Mouse (Mus musculus): ENCODE results near the gene Pafah1b2.

The Pafah1b2 gene

GRCm38 (mm10) chr9:45980611-45981010 is 31.9 kb downstream of the Pafah1b2 start:
- DNase-seq (ENCODE audit: low read depth), result no peak

- no peak for DNase-seq (ENCODE audit: low read depth)
These were observed 32.7 kb downstream of the Pafah1b2 start for GRCm38 (mm10) chr9:45979778-45980177.

- no peak for DNase-seq (ENCODE audit: low read depth)
These were observed 35.6 kb downstream of the Pafah1b2 start for GRCm38 (mm10) chr9:45976884-45977283.

- DNase-seq (ENCODE audit: low read depth), result no peak
These were observed 48.9 kb downstream of the Pafah1b2 start for GRCm38 (mm10) chr9:45963577-45963976.

GRCm38 (mm10) chr9:45961855-45962254 is 50.6 kb downstream of the Pafah1b2 start:
- no peak for DNase-seq (ENCODE audit: low read depth)

- DNase-seq (ENCODE audit: low read depth), result no peak
These were observed 52.8 kb downstream of the Pafah1b2 start for GRCm38 (mm10) chr9:45959661-45960060.

GRCm38 (mm10) chr9:45958851-45959250 is 53.6 kb downstream of the Pafah1b2 start:
- DNase-seq (ENCODE audit: low read depth), result no peak

GRCm38 (mm10) chr9:45958023-45958670 is 54.3 kb downstream of the Pafah1b2 start:
- no peak for DNase-seq (ENCODE audit: low read depth)

- peak; percentile 64 for DNase-seq (ENCODE audit: low read depth)
These were observed 57.2 kb downstream of the Pafah1b2 start, which contains the start of gene Sidt2 for GRCm38 (mm10) chr9:45955107-45955963. Gene Sidt2 (minus strand): TSS chr9:45955258.

- DNase-seq (ENCODE audit: low read depth), result peak; percentile 29
These were observed 58.0 kb downstream of the Pafah1b2 start for GRCm38 (mm10) chr9:45954294-45955106.

GRCm38 (mm10) chr9:45953511-45954293 is 58.8 kb downstream of the Pafah1b2 start:
- DNase-seq (ENCODE audit: low read depth), result no peak

GRCm38 (mm10) chr9:45952890-45953289 is 59.6 kb downstream of the Pafah1b2 start:
- no peak for DNase-seq (ENCODE audit: low read depth)

- DNase-seq (ENCODE audit: low read depth), result no peak
These were observed 60.4 kb downstream of the Pafah1b2 start for GRCm38 (mm10) chr9:45952057-45952456.

GRCm38 (mm10) chr9:45946872-45947183 is 65.7 kb downstream of the Pafah1b2 start:
- DNase-seq (ENCODE audit: low read depth), result no peak

GRCm38 (mm10) chr9:45946182-45946871 is 66.2 kb downstream of the Pafah1b2 start:
- no peak for DNase-seq (ENCODE audit: low read depth)

- DNase-seq (ENCODE audit: low read depth), result no peak
These were observed 66.8 kb downstream of the Pafah1b2 start for GRCm38 (mm10) chr9:45945721-45946120.

GRCm38 (mm10) chr9:45944506-45945400 is 67.7 kb downstream of the Pafah1b2 start:
- no peak for DNase-seq (ENCODE audit: low read depth)

GRCm38 (mm10) chr9:45943628-45944505 is 68.6 kb downstream of the Pafah1b2 start:
- no peak for DNase-seq (ENCODE audit: low read depth)

GRCm38 (mm10) chr9:45942916-45943315 is 69.6 kb downstream of the Pafah1b2 start:
- DNase-seq (ENCODE audit: low read depth), result no peak

Measured in fibroblast of lung, adult 2 months (primary cell).